Mouse (Mus musculus): ENCODE results near the gene Tmem108. TPM values are rescaled to one million over a fixed set of nuclear protein-coding genes. Genes with fewer than 3 reads are reported as not detected.

Tmem108 gene
- polyA plus RNA-seq, 1 experiment from 2014 or later = 9.5 TPM

- Histone ChIP-seq H3K4me3 (replicated peaks) (no peak overlapping the region), H3K27ac (peak overlapping the region; percentile 61), H3K9ac (no peak overlapping the region), H3K27me3 (no peaks in the 10 kb centered on the region), H3K9me3 (replicated peaks) (no peaks in the 10 kb centered on the region), H3K4me2 (no peak overlapping the region), H3K36me3 (no peaks in the 10 kb centered on the region), H3K4me1 (peaks cover 9% of the 10 kb centered on the region)
- 9% methylated on average over 5 of the region's 5 CpGs for WGBS
- ATAC-seq (replicated peaks; ENCODE audit: low FRiP score) = peak; percentile 68
These were observed 187.5 kb downstream of the Tmem108 start for GRCm38 (mm10) chr9:103573994-103574750.

GRCm38 (mm10) chr9:103570158-103570741 is 191.4 kb downstream of the Tmem108 start:
- Histone ChIP-seq H3K4me2 (no peak overlapping the region), H3K27ac (no peak overlapping the region), H3K4me3 (replicated peaks) (no peak overlapping the region), H3K4me1 (peaks cover 9% of the 10 kb centered on the region), H3K9ac (no peak overlapping the region), H3K27me3 (no peaks in the 10 kb centered on the region), H3K36me3 (no peaks in the 10 kb centered on the region), H3K9me3 (replicated peaks) (no peaks in the 10 kb centered on the region)
- ATAC-seq (replicated peaks; ENCODE audit: low FRiP score) = no peak
- 76% methylated on average over 14 of the region's 14 CpGs for WGBS

GRCm38 (mm10) chr9:103568983-103569382 is 192.7 kb downstream of the Tmem108 start:
- 87% methylated on average over 9 of the region's 9 CpGs for WGBS
- H3K27ac ChIP-seq = no peak overlapping the region
- no peak for ATAC-seq (replicated peaks; ENCODE audit: low FRiP score)
- H3K4me1 ChIP-seq = peaks cover 1% of the 10 kb centered on the region; the same call in 1 of the 2 replicates
- no peak overlapping the region for H3K4me2 ChIP-seq
- no peaks in the 10 kb centered on the region for H3K9me3 ChIP-seq (replicated peaks)
- no peak overlapping the region for H3K4me3 ChIP-seq (replicated peaks)
- H3K9ac ChIP-seq = no peak overlapping the region
- no peaks in the 10 kb centered on the region for H3K36me3 ChIP-seq
- no peaks in the 10 kb centered on the region for H3K27me3 ChIP-seq

- Histone ChIP-seq H3K36me3 (no peaks in the 10 kb centered on the region), H3K4me2 (no peak overlapping the region), H3K27ac (no peak overlapping the region), H3K9me3 (replicated peaks) (no peaks in the 10 kb centered on the region), H3K9ac (no peak overlapping the region), H3K4me1 (0 out of 2 replicates have a peak, but pooled peaks cover 6% of the 10 kb centered on the region), H3K27me3 (no peaks in the 10 kb centered on the region), H3K4me3 (replicated peaks) (no peak overlapping the region)
- no peak for ATAC-seq (replicated peaks; ENCODE audit: low FRiP score)
- 89% methylated on average over 9 of the region's 9 CpGs for WGBS
These were observed 196.5 kb downstream of the Tmem108 start for GRCm38 (mm10) chr9:103565186-103565585.

- no peaks in the 10 kb centered on the region for H3K36me3 ChIP-seq
- no peaks in the 10 kb centered on the region for H3K9me3 ChIP-seq (replicated peaks)
- H3K9ac ChIP-seq = no peak overlapping the region
- no peak overlapping the region for H3K27ac ChIP-seq
- H3K4me1 ChIP-seq = 0 out of 2 replicates have a peak, but pooled peaks cover 6% of the 10 kb centered on the region
- H3K4me2 ChIP-seq = no peak overlapping the region
- H3K27me3 ChIP-seq = no peaks in the 10 kb centered on the region
- 26% methylated on average over 10 of the region's 10 CpGs for WGBS
- H3K4me3 ChIP-seq (replicated peaks) = no peak overlapping the region
- peak; percentile 63; the same call in 1 of the 2 replicates for ATAC-seq (replicated peaks; ENCODE audit: low FRiP score)
These were observed 197.6 kb downstream of the Tmem108 start for GRCm38 (mm10) chr9:103563864-103564610.

- WGBS = 88% methylated on average over 1 of the region's 1 CpGs
These were observed 199.6 kb downstream of the Tmem108 start for GRCm38 (mm10) chr9:103562063-103562462.

GRCm38 (mm10) chr9:103558741-103559140 is 202.9 kb downstream of the Tmem108 start:
- Histone ChIP-seq H3K36me3 (no peaks in the 10 kb centered on the region), H3K9ac (no peak overlapping the region), H3K4me1 (0 out of 2 replicates have a peak, but pooled peaks cover 5% of the 10 kb centered on the region), H3K4me3 (replicated peaks) (no peak overlapping the region), H3K9me3 (replicated peaks) (no peaks in the 10 kb centered on the region), H3K27ac (no peak overlapping the region), H3K27me3 (no peaks in the 10 kb centered on the region), H3K4me2 (no peak overlapping the region)
- WGBS = 83% methylated on average over 6 of the region's 6 CpGs
- no peak for ATAC-seq (replicated peaks; ENCODE audit: low FRiP score)

More at GRCm38 (mm10) chr9:103562063-103562462, 199.6 kb downstream of the Tmem108 start:
- Histone ChIP-seq H3K9me3 (replicated peaks) (no peaks in the 10 kb centered on the region), H3K27ac (no peak overlapping the region), H3K36me3 (no peaks in the 10 kb centered on the region), H3K4me1 (0 out of 2 replicates have a peak, but pooled peaks cover 6% of the 10 kb centered on the region), H3K27me3 (no peaks in the 10 kb centered on the region), H3K4me2 (no peak overlapping the region), H3K4me3 (replicated peaks) (no peak overlapping the region), H3K9ac (no peak overlapping the region)
- ATAC-seq (replicated peaks; ENCODE audit: low FRiP score) = no peak

GRCm38 (mm10) chr9:103558240-103558639 is 203.4 kb downstream of the Tmem108 start:
- Histone ChIP-seq H3K27ac (no peak overlapping the region), H3K9me3 (replicated peaks) (no peaks in the 10 kb centered on the region), H3K36me3 (no peaks in the 10 kb centered on the region), H3K4me2 (no peak overlapping the region), H3K4me3 (replicated peaks) (no peak overlapping the region), H3K27me3 (no peaks in the 10 kb centered on the region), H3K4me1 (0 out of 2 replicates have a peak, but pooled peaks cover under 1% of the 10 kb centered on the region), H3K9ac (no peak overlapping the region)
- ATAC-seq (replicated peaks; ENCODE audit: low FRiP score) = no peak
- 86% methylated on average over 7 of the region's 7 CpGs for WGBS

- H3K27me3 ChIP-seq = no peaks in the 10 kb centered on the region
- H3K36me3 ChIP-seq = no peaks in the 10 kb centered on the region
- H3K9ac ChIP-seq = no peak overlapping the region
- no peaks in the 10 kb centered on the region for H3K9me3 ChIP-seq (replicated peaks)
- H3K4me1 ChIP-seq = no peaks in the 10 kb centered on the region
- no peak overlapping the region for H3K4me3 ChIP-seq (replicated peaks)
- peak overlapping the region; percentile 26; the same call in 1 of the 2 replicates for H3K4me2 ChIP-seq
- H3K27ac ChIP-seq = no peak overlapping the region
- WGBS = 84% methylated on average over 15 of the region's 15 CpGs
- ATAC-seq (replicated peaks; ENCODE audit: low FRiP score) = 0 out of 2 replicates have a peak, but pooled peaks have one; percentile 29
These were observed 204.6 kb downstream of the Tmem108 start for GRCm38 (mm10) chr9:103557085-103557484.

- Histone ChIP-seq H3K9me3 (replicated peaks) (no peaks in the 10 kb centered on the region), H3K36me3 (no peaks in the 10 kb centered on the region), H3K27me3 (no peaks in the 10 kb centered on the region), H3K4me1 (peaks cover 8% of the 10 kb centered on the region; the same call in 1 of the 2 replicates), H3K4me3 (replicated peaks) (no peak overlapping the region), H3K27ac (no peak overlapping the region), H3K9ac (no peak overlapping the region), H3K4me2 (no peak overlapping the region)
- 62% methylated on average over 6 of the region's 6 CpGs for WGBS
- ATAC-seq (replicated peaks; ENCODE audit: low FRiP score) = no peak
These were observed 206.3 kb downstream of the Tmem108 start for GRCm38 (mm10) chr9:103555334-103555733.

- Histone ChIP-seq H3K9me3 (replicated peaks) (no peaks in the 10 kb centered on the region), H3K4me3 (replicated peaks) (no peak overlapping the region; the same call in 1 of the 2 replicates), H3K4me2 (peak overlapping the region; percentile 43), H3K27me3 (no peaks in the 10 kb centered on the region), H3K4me1 (peaks cover 12% of the 10 kb centered on the region; the same call in 1 of the 2 replicates), H3K9ac (no peak overlapping the region), H3K36me3 (no peaks in the 10 kb centered on the region), H3K27ac (0 out of 2 replicates have a peak overlapping the region, but pooled peaks have one; percentile 57)
- 50% methylated on average over 21 of the region's 21 CpGs for WGBS
- peak; percentile 73 for ATAC-seq (replicated peaks; ENCODE audit: low FRiP score)
These were observed 210.9 kb downstream of the Tmem108 start for GRCm38 (mm10) chr9:103550661-103551248.
